Mouse (Mus musculus) left cerebral cortex, postnatal 14 days (tissue): ENCODE measurements around the gene Ppp2r5d. TPM values are rescaled to one million over a fixed set of nuclear protein-coding genes. Genes with fewer than 3 reads are reported as not detected.
A peak's percentile ranks its signal among the peaks of the same experiment; 100 is the strongest.

ENCODE experiments used
- DNase-seq, 2 experiments: peaks; one replicate each; pipeline ENCODE4 v3.0.0; 2021 to 2022; ENCODE audit warnings: low spot score in 2 of 2, mixed read lengths in 1 of 2
- intact Hi-C: fragments of 180-260 bp; cut with DNase I; formaldehyde crosslinking; loops from one replicate; pipeline ENCODE4 v1.15.1; 2025
- total RNA-seq, 2 experiments: library from RNA; stranded (reverse); gene quantifications; 2 replicates each; pipeline ENCODE4 v1.2.3; 2021

Gene Ppp2r5d
- total RNA-seq, 2 experiments from 2014 or later: 85.4 to 90.8 TPM

DNA sequence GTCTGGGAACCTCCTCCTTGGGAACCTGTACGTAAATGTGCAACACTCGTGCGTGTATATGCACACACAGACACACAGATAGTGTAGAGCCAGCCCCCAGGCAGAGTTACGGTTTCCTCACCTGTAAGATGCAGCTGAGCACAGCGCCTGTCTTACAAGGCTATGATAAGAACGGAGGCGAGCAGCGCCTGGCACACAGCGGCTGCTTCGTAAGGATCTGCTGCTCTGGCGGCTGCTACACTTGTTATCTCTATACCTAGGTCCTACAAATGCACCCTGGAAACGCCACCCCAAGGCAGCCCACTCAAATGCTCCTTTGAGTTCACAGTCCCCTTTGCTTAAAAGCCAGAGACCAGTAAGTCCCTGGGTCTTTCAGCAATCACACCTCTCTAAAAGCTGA is 14.2 kb downstream of the Ppp2r5d start:
- DNase-seq: no peak
- intact Hi-C loops: no loop called here

DNA sequence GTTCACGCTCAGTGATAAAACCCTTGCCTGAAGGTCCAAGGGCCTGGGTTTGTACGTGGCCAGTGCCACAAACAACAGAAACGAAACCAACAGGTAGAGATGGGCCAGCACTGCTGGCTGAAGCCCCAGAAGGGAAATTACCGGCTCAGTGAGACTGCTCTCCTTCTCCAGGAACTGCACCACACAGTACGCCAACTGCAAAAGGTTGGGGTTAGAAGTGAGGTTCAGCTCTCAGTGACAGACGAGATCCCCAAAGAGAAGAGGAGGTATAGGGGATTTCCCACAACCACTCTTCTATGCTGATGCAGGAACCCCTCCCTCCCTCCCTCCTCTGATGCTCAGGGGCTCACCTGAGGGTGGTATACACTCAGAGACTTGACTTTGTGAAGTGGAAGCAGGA is 19.0 kb downstream of the Ppp2r5d start:
- DNase-seq: no peak
- intact Hi-C loops: no loop called here

DNA sequence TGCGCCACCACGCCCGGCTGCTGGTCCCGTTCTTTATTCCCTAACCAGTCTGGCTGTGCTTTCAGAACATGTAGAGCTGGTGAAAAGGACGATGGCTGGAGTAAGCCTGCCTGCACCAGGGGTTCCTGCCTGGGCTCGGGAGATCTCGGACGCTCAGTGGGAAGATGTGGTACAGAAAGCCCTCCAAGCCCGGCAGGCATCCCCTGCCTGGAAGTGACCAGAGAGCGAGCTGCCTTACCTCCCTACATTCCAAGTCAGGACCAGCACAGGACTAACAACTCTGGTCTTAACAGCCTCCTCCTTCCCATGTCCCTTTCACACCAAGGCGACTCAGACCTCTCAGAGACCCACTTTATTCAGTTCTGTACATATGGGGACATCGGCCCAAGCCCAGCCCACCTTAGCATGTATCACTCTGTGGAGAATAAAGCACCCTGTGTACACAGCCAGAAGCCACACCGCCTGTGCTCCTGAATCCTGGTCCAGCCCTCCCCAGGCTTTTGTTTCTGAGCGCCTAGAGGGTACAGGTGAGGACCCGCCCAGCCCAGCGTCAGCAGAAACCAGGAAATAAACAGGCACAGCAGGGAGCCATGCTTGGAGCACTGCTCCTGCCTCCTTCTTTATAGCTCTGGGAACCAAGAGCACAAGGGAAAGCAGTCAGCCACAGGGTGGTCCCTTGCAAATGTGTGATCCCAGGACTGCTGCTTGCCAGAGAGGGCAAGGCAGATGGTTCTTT is 22.1 kb downstream of the Ppp2r5d start:
- no peak for DNase-seq
- intact Hi-C loops: no loop called here

DNA sequence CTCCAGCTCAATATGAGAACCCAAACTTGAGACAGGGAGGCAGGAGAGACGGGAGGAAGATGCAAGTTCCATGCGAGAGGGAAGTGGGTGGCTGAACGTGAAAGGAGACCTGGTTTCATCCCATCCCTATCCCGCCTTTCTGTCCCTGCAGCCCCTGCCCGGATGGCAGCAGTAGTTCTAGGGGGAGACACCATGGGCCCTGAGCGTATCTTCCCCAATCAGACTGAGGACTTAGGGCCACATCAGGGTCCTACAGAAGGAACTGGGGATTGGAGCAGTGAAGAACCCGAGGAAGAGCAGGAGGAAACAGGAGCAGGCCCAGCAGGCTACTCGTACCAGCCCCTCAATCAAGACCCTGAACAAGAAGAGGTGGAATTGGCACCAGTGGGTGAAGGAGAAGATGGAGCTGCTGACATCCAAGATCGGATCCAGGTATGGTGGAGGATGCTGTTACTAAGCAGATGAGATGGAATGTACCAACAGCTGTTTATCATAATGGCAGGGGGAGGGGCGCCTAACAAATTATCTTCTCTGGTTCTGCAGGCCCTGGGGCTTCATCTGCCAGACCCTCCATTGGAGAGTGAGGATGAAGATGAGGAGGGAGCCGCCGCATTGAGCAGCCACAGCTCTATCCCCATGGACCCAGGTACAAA is 23.3 kb downstream of the Ppp2r5d start:
- DNase-seq: no peak
- intact Hi-C loops: no loop called here

DNA sequence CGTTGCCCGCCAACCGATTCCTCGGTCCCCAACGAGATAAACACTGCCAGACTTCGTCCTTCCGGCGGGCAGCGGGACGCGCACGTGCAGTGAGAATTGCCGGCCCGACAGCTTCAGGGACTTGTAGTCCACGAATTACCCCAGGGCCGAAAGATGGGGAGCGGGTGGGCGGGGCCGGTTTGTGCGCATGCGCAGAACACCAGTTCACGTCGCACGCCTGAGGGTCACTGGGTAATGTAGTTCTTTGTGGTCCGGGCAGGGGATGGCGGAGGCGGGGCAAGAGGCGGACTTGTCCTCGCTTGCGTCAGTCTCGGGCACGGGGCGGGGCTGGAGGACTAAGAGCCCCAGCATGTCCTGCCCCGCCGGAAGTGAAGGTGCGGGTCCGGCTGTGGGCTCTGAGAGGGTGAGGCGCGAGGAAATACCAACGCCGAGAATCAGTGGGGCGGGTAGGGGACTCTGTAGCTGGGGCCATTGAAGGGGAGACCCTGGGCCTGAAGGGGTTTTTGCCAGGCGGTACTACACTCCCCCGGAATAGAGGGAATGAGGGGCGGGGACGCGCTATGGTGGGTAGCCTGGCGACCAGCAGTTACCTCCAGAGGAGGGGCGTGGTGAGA is 24.0 kb downstream of the Ppp2r5d start, which contains the start of gene Klhdc3:
Gene Klhdc3 (minus strand): TSS at position 155 of the 614 bp plus-strand sequence.
- intact Hi-C loops: no loop called here
- DNase-seq: peak; percentile 97 to 98

DNA sequence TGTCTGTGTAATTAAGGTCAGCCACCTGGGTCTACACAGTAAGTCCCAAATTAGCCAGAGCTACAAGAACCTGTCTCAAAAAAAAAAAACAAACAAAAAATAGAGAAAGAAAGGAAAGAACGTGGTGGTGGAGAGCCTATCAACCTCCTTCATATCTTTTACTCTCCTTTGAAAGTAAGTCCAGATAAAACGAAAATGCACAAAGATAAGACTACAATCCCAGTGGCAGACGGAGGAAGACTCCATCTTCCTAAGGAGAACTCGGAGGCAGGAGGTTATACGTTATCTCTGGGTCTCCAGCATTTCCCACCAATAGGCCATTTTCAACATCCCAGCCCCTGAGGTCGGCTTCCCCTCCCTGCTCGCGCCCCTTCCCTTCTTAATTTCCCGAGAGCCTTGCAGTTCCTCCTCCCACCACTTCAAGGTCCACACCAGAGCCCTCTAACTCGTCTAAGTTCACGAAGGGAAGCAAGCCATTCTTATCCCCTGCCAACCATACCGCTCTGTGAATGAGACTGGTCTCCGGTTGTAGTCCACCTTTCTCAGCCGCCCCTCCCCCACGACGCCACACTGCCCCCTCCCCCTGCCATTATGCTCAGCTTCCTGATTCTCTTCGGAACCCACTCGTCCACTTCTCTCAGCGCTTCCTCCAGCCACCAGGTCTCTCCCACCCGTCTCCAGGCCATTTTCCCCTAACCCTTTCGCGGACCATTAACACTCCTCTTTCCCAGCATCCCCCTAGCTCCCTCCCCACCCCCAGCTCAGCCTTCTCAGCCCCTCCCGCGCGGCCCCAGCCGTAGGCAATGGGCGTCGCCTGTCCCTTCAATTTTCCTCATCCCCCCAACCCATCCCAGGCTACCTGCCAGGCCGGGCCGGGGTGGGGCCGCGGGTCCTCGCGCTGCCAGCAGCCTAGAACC is 24.8 kb downstream of the Ppp2r5d start:
- intact Hi-C loops: no loop called here
- peak; percentile 45 to 52 for DNase-seq

DNA sequence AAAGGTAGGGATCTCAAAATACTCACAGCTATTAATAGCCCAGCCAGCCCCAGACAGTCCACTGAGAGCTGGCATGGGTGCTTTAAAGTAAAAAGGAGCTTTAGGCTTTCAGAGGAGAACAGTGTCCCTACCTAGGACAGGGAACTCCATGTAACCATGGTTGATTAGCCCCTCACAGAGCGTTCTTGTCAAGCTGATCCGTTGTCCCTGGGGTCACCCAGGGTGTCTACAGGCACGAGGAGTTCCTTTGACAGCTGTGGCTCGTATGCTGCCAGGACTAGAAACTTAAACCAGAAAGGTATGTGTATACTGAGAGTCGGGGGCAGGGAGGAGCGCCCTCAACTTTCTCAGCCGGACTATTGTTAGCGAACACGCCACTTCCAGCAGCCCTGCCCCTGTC is 26.0 kb downstream of the Ppp2r5d start:
- DNase-seq: no peak
- intact Hi-C loops: no loop called here

DNA sequence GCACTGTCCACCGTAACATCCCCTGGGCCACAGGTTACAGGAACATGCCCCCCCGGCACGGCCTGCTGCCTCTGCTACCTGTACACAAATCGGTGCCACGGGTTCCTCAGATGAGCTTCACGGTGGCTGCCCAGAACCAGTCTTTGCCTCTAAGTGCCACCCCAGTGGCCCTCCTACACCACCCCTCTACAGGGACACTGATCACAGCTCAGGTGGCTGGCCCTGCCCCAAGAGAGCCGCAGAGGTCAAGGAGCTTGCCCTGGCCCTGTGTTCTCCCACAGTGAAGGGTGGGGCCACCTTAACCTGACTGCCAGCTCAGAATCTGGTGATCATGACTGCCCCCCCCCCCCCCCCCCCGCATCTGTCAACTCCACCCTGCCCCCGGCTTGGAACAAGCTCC is 26.5 kb downstream of the Ppp2r5d start, which contains the start of gene Mea1:
Gene Mea1 (plus strand): TSS at position 378 of the 400 bp plus-strand sequence.
- intact Hi-C loops: no loop called here

DNA sequence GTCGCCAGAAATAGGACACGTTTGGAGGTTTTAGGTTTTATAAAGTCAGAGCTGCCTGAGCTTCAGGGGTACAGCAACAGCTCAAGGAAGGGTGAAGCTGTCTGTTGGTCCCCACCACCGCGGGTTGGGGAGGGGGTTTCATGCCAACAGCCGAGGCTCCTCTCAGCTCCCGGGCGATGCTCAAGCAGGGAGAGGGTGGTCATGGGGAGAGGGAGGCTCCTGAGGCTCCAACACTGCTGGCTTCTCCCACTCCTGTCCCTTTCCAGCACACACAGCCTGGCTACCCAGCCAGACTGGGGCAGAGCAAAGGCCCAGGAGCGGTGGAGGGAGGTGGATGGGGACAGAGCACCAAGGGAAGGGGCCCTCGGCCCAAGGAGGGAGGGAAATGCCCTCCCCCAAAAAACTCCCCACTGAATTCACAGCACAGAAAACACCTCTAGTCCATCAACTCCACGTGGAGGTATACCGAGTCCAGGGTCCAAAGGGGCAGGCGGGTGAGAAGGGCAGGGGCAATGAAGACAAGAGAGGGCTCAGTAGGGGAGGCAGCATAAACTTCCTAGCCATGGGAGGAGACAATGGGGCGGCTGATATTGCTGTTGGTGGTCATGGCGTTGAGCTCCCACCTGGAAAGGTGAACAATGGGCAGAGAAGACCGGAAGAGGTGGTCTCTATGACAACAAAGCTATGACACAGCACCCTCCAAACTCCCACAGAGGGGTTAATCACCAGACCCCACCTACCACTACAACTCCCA is 30.2 kb downstream of the Ppp2r5d start:
- DNase-seq: no peak
- intact Hi-C loops: no loop called here

More for the DNA sequence above, 26.5 kb downstream of the Ppp2r5d start, which contains the start of gene Mea1:
- DNase-seq: no peak

DNA sequence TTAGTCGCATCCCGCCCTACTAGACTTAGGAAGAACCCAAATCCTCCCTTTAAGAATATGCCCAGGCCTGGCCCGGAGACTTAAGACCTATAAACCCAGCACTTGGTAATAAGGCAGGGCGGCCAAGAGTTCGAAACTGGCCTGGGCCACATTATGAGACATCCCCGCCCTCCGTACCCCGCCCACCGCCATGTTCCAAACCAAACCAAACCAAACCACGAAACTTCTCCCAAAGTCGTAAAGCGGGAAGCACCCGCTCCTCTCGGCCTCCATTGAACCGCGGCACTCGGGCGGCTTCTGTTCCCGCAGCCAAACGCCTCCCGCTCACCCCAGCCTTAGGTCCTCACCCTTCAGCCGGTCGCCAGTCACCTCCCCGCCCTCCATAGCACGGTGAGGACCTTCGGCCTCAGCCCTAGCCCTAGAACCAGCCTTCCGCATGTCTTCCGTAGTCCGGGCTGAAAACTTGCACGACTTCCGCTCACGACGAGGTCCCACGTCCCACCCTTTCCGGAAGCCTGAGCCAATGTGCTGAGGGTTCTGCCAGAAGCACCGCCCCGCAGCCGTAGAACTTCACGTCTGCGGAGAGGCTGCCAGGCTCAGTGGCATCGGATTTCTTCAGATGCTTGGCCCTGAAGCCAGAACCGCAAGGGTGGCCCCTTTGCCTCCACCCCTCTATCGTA is 30.9 kb downstream of the Ppp2r5d start, which contains the start of gene Rrp36:
Gene Rrp36 (minus strand): TSS at position 503 of the 680 bp plus-strand sequence.
- intact Hi-C loops: no loop called here
- DNase-seq: peak; percentile 90 to 92

DNA sequence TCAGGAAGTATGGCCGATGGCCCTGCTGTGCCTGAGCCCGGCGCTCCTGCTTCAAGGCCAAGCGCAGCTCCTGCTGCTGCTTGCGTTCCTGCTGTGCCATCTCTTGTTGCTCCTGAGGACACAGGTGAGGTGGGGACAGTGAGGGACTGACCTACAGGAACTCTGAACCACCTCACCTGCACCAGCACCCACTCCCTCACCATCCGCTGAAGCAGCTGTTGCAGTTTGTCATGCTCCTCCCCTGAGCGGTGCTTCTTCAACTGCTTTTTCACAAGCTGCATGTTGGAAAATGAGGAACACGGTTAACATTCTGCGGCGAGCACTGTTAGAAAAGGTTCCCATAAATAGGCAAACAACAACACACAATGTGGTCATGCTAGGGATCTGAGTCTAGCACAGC is 35.0 kb downstream of the Ppp2r5d start:
- intact Hi-C loops: no loop called here
- no peak for DNase-seq

DNA sequence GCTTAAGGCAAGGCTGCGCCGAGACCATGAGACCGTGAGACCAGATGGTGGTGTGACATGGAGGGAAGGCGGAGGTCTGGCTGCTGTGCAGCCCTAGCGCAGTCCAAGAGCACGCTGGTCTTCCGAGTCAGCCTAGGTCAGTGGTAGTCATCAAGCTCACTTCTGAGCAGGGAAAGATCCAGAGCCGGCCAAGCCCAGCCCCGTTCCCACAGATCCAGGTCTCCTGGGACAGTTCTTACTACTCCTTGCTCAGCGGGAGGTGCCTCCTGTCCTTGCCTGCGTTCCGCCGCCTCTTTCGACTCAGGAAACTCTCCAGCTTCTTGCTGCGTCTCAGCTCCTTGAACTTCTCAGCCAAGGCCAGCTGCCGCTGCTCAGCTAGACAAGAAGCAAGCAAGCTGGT is 37.2 kb downstream of the Ppp2r5d start:
- DNase-seq: no peak
- intact Hi-C loops: no loop called here

DNA sequence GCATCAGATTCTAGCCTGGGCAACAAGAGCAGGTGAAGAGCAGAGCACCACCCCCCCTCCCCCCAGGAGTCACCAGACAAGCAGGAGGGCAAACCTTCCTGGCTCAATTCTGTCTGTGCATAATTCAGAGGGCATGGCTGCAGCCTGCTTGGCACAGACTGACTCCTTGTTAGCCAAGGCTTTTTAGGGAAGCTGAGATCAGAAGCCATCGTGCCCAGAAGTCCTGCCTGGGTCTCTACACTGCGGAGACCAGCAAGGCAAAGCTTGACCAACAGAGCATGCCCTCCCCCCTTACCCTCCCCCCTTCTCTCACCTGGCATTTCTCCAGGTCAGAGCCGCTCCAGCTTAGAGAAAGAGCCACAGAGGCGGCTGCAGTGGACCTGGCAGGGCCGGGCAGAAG is 42.2 kb downstream of the Ppp2r5d start:
- no peak for DNase-seq
- intact Hi-C loops: no loop called here

DNA sequence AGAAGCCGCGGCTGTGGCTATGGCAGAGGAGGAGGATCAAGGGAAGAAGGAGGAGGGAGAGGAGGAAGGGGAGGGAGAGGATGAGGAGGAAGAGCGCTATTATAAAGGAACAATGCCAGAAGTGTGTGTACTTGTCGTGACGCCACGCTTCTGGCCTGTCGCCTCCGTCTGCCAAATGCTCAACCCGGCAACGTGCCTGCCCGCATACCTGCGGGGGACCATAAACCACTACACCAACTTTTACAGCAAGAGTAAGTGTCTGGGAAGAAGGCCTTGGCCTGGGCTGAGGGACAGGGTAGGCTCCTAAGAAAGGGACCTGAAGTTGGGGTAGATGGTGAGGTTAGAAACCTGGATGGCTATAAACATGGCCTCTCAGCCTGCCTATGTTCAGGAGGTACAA is 42.9 kb downstream of the Ppp2r5d start:
- no peak for DNase-seq
- intact Hi-C loops: no loop called here

DNA sequence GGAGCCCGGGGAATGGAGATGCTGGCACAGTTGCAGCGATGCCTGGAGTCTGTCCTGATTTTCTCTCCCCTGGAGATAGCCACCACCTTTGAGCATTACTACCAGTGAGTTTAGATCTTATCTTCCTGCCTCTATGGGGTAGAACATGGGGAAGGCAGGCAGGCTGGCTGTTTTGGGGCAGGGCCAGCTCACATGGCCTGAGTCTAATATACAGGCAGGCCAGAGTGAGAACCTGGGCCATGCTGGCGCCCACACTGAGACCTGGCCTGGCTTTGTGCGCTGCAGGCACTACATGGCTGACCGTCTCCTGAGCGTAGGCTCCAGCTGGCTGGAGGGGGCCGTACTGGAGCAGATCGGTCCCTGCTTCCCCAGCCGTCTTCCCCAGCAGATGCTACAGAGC is 43.6 kb downstream of the Ppp2r5d start:
- no peak for DNase-seq
- intact Hi-C loops: no loop called here

DNA sequence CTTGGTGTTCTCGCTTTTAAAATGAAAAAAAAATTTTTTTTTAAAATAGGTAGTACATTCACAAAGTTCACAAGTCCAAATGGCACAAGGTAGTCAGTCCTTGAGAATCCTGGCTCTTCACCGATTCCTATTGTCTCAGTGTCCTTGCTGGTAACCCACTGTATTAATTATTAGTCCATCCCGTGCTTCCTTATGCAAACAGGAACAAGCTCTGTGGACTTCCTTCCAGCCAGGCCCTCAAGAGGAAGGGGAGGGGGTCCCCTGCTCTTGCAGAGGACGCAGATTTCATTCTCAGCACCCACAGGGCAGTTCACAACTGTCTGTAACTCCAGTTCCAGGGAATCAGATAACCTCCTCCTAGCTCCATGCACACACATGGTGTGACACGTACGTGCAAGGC is 48.9 kb downstream of the Ppp2r5d start:
- intact Hi-C loops: no loop called here

DNA sequence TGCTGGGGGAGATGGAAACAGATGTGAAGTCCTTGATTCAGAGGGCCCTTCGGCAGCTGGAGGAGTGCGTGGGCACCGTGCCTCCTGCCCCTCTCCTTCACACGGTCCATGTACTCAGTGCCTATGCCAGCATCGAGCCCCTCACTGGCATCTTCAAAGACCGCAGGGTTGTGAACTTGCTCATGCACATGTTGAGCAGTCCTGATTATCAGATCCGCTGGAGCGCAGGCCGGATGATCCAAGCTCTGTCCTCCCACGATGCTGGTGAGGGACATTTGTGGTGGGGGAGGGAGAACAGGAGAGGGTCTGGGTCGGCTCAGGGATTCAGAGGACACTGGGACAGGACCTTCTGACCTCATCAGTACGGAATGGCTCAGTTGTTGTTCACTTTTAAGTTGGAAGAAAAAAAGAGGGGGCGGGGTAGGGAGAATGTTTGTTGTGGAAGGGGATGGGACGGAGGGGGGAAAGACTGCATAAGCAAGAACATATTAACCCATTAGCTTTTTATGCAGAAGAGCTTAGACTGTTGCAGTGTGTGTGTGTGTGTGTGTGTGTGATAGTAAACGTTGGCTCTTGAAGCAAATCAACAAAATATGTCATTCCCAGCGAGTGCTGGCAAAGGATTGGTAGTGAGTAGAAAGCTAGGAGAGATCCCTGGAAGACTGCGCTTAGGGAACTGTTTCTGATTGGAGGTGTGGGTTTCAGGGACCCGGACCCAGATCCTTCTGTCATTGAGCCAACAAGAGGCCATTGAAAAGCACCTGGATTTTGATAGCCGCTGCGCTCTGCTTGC is 53.0 kb downstream of the Ppp2r5d start:
- intact Hi-C loops: no loop called here
- DNase-seq: no peak

More for the DNA sequence above, 48.9 kb downstream of the Ppp2r5d start:
- DNase-seq: no peak
